Mouse (Mus musculus) large intestine, adult 2 months (tissue): ENCODE measurements around the gene Thra. TPM values are rescaled to one million over a fixed set of nuclear protein-coding genes. Genes with fewer than 3 reads are reported as not detected.

Source experiments
- DNase-seq: peaks from one replicate; pipeline ENCODE4 v3.0.0-alpha.2; 2012; ENCODE audit warnings: low read depth, low spot score
- WGBS: fragments of 180-500 bp; shearing (Covaris S2); methylation state at CpG from one replicate; pipeline ENCODE4 v1.1.7; 2018; 5-methylcytosine and 5-hydroxymethylcytosine counted together
- polyA plus RNA-seq: library from polyadenylated mRNA; depleted of rRNA; stranded (reverse); fragments of >200 nt; gene quantifications from 2 replicates; pipeline ENCODE4 v1.2.3, GENCODE M21; 2012

Gene Thra
- polyA plus RNA-seq, 1 experiment = 55.9 TPM

DNA sequence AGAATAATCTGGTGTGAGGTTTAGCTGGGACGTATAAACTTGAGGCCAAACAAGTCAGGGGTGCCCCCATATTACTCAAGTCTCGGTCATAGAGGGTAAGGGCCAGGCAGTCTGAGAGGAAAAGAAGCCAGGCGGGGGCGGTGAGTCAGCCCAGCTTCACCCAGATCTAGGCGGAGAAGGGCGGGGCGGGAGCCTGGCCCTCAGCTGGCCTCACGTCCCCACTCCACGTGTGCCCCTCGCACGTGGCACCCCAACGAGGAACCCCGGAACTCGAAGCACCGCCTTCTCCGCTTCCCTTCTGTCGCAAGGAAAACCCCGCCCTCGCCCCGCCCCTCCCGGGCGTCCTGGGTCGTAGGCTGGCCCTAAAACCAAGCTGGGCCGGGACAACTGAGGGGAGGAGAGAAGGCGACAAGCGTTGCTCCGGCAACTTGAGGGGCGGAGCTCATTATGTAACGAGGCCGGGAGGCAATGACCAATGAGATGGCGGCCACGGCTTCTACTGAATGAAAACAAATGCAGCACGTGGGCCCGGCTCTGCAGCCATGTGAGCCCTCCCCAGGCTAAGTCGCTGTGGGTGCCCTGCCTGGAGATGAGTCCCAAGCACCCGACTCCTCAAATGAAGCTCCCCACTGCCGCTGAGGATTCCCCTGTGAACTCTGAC lies 33.3 kb downstream of the Thra start:
- DNase-seq = peak; percentile 100
- 0% methylated on average over 37 of the region's 37 CpGs for WGBS

GRCm38 (mm10) chr11:98774582-98775347 lies 34.3 kb downstream of the Thra start, which contains the start of gene Nr1d1:
Nr1d1 (minus strand) TSS chr11:98775333.
- no peak for DNase-seq
- WGBS = 1% methylated on average over 22 of the region's 22 CpGs

DNA sequence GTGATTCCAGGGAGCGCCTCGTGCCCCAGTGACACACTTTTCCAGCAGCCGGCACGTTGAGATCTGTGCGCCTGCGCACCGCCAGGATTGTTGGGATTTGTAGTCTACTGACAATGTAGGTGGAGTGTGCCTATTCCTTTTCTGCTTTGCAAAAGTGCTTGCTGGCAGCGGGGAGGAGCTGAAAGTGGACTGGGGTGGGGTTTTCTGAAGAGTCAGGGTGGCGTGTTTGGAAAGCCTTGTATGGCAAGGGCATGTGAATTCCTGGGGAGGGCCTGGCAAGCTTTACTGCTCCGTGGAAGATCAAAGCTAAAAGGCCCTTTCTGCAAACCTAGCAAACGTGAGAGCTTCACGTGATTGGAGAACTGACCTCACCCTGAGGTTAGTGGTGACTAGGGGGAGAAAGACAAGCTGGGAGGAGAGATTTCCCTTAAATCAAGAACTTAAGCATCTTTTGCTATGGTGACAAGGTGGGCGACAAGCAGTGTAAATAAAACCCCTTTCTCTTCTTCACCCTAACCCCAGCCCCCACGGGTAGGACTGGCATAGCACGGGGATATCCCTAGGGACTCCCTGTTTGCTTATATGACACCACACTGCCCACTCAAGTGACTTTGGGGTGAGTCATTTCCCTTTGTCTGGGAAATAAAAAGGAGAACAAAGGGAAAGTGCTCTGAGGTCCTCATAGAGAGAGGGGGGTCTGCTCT lies 35.1 kb downstream of the Thra start:
- no peak for DNase-seq
- WGBS = under 1% methylated on average over 15 of the region's 15 CpGs

- no peak for DNase-seq
- 29% methylated on average over 12 of the region's 12 CpGs for WGBS
Measured at GRCm38 (mm10) chr11:98776052-98776764, 35.8 kb downstream of the Thra start.

DNA sequence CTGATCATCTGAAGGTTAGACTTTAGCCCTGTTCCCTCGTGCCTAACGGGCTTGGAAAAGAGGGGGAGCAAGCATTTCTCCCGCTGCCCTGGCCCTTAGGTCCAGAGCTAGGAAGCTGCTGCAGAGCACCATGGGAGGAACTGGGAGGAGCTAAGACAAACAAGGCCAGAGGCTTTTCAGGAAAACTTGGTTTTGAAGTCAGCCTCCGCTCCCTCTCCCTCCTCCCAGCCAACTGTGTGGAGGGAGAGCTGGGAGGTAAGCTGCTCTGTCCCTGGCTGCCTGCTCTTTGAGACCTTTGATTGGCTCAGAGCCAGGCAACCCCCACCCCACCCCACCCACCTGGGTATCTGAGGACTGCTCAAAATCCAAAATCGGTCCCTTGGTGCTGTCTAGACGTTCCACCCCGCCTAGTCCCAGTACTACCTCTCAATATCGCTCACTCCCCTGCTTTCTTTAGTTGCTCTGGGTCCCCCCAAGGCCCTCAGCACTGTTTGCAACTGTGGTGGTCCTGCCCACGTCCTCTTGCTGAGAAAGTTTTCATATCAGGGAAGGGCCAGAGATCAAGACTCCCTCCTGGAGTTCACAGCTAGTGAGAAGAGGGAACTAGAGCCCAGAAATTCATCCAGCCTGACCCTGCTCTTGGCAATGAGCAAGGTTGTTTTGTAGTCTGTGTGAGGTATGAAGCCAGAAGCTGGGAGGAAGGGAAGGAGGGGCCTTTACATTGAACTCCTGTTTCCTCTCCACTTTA lies 36.6 kb downstream of the Thra start:
- DNase-seq = no peak
- WGBS = 8% methylated on average over 9 of the region's 9 CpGs

- DNase-seq = no peak
Measured at GRCm38 (mm10) chr11:98777888-98778287, 37.5 kb downstream of the Thra start.

GRCm38 (mm10) chr11:98781851-98782512 lies 41.5 kb downstream of the Thra start:
- no peak for DNase-seq
- 50% methylated on average over 14 of the region's 14 CpGs for WGBS

DNA sequence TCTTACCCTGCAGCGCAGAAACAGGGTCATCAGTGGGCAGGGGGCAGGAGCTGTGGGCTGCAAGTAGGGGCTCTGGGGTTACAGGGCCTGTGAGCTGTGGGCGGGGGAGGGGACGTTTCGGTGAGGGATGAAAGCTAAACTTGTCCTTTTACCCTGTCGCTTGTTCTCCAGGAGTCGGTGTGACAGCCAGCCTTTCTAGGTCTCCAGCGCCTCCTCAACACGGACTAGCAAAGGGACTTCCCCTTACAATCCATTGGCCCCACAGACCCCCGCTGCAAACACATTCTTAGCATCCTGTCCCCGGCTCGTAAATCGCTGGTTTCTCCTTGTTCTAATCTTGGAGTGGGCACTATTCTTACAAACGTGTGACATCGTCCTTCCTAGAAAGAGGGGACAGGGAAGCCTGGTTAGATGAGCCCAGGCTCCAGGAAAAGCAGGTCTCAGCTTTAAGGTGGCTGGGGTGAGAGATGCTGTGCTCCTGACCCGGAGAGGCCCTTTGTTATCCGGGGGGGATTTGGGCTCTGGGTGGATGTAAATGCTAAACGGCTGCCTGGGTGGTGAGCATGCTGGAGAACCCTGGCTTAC lies 42.3 kb downstream of the Thra start:
- WGBS = 13% methylated on average over 17 of the region's 17 CpGs

DNA sequence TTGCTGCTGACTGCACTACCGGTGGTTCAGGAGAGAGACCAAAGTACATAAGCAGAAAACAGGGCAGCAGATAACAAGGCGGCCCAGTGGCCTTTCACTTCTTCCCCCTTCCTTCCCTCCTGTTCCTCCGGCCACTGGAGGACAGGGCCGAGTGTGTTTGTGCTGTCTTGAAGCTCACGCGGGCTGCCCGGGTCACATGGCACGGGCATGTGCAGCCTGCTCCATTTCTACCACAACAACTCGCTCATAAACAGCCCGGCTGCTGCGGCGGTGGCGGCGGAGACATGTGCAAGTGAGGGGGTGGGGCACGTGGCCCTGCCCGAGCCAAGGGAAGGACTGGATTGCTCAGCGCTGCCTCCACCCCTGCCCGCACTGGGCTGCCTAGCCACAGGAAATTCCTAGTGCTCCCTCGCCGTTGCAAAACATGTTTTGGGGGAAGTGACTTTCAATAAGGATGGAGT lies 42.8 kb downstream of the Thra start:
- DNase-seq = no peak
- under 1% methylated on average over 20 of the region's 20 CpGs for WGBS

More for the DNA sequence above, 42.3 kb downstream of the Thra start:
- DNase-seq = no peak

- DNase-seq = no peak
- WGBS = 66% methylated on average over 4 of the region's 4 CpGs
Measured at GRCm38 (mm10) chr11:98784139-98784538, 43.7 kb downstream of the Thra start.

GRCm38 (mm10) chr11:98785214-98785613 lies 44.8 kb downstream of the Thra start:
- WGBS = 62% methylated on average over 10 of the region's 10 CpGs
- no peak for DNase-seq

GRCm38 (mm10) chr11:98785772-98786281 lies 45.4 kb downstream of the Thra start:
- DNase-seq = no peak
- WGBS = 4% methylated on average over 12 of the region's 12 CpGs

DNA sequence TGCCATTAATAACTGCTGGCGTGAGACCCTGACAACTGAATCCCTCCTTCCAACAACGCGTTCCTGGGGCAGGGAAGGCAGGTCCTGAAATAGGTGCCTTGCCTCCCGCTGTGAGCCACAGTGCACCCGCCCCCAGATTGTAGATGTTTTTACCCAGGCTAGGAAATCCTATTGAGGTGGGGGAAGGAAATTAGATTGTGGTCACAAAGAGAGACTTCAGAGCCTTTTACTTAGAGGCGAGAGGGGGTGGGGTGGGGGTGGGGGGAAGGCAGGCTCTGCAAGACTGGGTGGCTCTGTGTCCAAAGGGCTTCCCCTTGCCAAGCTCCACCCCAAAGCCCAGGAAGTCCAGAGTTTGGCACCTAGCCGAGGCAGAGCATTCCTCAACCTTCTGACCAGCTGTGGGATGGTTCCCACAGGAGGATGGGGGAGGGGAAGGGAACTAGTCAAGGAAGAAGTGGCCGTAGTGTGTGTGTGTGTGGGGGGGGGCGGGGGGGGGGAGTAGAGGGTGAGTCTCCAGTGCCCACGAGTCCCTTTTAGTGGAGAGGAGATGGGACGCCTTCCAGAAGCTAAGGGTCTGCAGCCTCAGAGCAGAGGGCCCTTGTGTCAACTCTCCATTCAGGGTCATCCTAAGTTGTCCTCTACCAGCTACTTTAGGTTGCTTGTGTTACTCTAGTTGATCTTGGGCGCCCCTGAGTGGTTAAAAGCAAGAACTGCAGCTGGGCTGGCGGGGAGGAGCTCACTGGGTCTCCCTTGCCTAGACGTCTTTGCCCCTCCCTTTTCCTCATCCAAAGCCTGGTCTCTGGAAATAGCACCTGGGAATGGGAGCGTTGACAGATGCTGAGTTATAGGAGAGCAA lies 46.1 kb downstream of the Thra start:
- under 1% methylated on average over 15 of the region's 15 CpGs for WGBS
- DNase-seq = peak; percentile 96

GRCm38 (mm10) chr11:98787229-98787628 lies 46.8 kb downstream of the Thra start:
- 21% methylated on average over 7 of the region's 7 CpGs for WGBS
- no peak for DNase-seq

- 81% methylated on average over 1 of the region's 1 CpGs for WGBS
- no peak for DNase-seq
Measured at GRCm38 (mm10) chr11:98787691-98788090, 47.3 kb downstream of the Thra start.

DNA sequence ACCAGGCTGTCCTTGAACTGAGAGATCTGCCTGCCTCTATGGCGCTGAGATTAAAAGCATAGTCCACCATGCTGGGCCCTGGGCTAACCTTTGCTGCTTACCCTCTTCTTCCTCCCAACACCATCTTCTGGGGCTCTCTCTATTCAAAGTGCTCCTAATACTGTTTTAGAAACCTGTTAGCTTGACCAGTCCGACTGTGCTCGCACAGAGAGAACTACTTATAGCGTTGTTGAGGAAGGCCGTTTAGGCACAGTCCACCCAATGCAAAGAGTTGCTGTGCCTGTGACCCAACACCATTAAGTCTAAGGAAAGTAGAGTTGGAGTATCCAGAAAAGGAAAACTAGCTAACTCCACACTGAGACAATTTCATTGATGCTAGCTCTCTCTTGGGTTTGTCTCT lies 47.7 kb downstream of the Thra start:
- WGBS = 85% methylated on average over 5 of the region's 5 CpGs
- no peak for DNase-seq

GRCm38 (mm10) chr11:98788550-98789218 lies 48.2 kb downstream of the Thra start:
- DNase-seq = peak; percentile 90
- 3% methylated on average over 18 of the region's 18 CpGs for WGBS
